Mouse (Mus musculus) stomach, embryonic 14.5 days (tissue): ENCODE data around the gene Klhl26. TPM values are rescaled to one million over a fixed set of nuclear protein-coding genes. Genes with fewer than 3 reads are reported as not detected.

ENCODE experiments used
- ATAC-seq: fragments of 200-750 bp; cut with Nextera tagmentation; 2 replicates; pipeline ENCODE4 v1.8.0; 2017; ENCODE audit warnings: low read depth, moderate TSS enrichment; ENCODE audit not compliant: insufficient number of reproducible peaks, insufficient read depth, low FRiP score
- H3K27ac ChIP-seq: fragments of 300-500 bp; sonication (generic); 2 replicates; pipeline ENCODE4 v1.5.1; 2014; ENCODE audit warnings: mild to moderate bottlenecking, low read length, moderate library complexity, mixed read lengths
- H3K27me3 ChIP-seq: fragments of 300-500 bp; sonication (generic); 2 replicates; pipeline ENCODE4 v1.6.1; 2014; ENCODE audit warnings: low read length, control low read depth, mixed read lengths; ENCODE audit not compliant: control insufficient read depth, insufficient read depth
- H3K36me3 ChIP-seq: fragments of 300-500 bp; sonication (generic); 2 replicates; pipeline ENCODE4 v1.6.1; 2014; ENCODE audit warnings: mild to moderate bottlenecking, control low read depth, low read length, moderate library complexity, mixed read lengths; ENCODE audit not compliant: control insufficient read depth, insufficient read depth
- H3K4me1 ChIP-seq: fragments of 300-500 bp; sonication (generic); 2 replicates; pipeline ENCODE4 v1.6.1; 2014; ENCODE audit warnings: low read length, control low read depth, mixed read lengths; ENCODE audit not compliant: control insufficient read depth, insufficient read depth
- H3K4me2 ChIP-seq: fragments of 300-500 bp; sonication (generic); replicated peaks from 2 replicates; pipeline ENCODE4 v1.6.1; 2014; ENCODE audit warnings: low read depth, low read length, control low read depth
- H3K4me3 ChIP-seq: fragments of 300-500 bp; sonication (generic); 2 replicates; pipeline ENCODE4 v1.5.1; 2014; ENCODE audit warnings: low read depth, low read length, control low read depth
- H3K9ac ChIP-seq: fragments of 300-500 bp; sonication (generic); replicated peaks from 2 replicates; pipeline ENCODE4 v1.6.1; 2014; ENCODE audit warnings: low read depth, mild to moderate bottlenecking, control low read depth, low read length, moderate library complexity, mixed read lengths
- H3K9me3 ChIP-seq: fragments of 300-500 bp; sonication (generic); 2 replicates; pipeline ENCODE4 v1.6.1; 2016; ENCODE audit warnings: low read depth, low read length, control low read depth; ENCODE audit not compliant: control insufficient read depth
- WGBS: fragments of 180-500 bp; shearing (Covaris S2); extraction: QIAGEN DNeasy Blood & Tissue Kit; methylation state at CpG from one replicate; pipeline ENCODE4 v1.1.7; 2014; 5-methylcytosine and 5-hydroxymethylcytosine counted together
- polyA plus RNA-seq: library from polyadenylated mRNA; unstranded; fragments of >200 nt; fragmentation: Nextera tagmentation; extraction: Ambion mirVana; gene quantifications from 2 replicates; pipeline ENCODE4 v1.2.1, GENCODE M21; 2014

Klhl26 gene
- polyA plus RNA-seq, 1 experiment from 2014 or later = 22.1 TPM

DNA sequence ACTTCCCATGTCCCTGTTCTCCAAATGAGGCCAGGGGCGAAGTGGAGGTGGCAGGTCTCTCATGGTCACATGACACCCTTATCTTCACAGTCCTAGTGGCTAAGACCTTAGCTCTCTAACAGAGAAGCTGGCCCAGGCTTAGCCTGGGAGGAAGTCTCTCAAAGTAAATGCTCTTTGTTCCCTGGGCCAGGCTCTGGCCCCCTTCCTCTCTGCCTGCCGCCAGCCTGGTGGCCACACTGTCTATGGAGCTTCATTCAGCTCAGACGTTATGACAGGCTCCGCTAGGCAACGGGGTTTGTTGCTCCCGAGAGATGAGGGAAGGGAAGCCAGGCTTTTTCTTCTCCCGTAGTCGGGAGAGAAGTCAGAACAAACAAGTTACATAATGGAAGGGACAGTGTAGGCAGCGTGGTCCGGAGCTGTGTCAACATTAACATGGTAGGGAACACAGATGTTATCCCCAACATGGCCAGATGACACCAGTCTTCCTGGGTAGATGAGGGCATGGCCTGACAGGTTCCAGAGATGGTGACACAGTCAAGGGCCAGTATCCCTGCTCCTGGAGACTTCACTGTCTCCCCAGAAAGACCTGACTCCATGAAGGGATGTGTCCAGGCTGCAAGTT, 7.4 kb downstream of the Klhl26 start:
- H3K9ac ChIP-seq = no peak overlapping the region
- no peaks in the 10 kb centered on the region; the same call in 1 of the 2 replicates for H3K36me3 ChIP-seq
- no peaks in the 10 kb centered on the region for H3K4me1 ChIP-seq
- H3K27ac ChIP-seq = no peak overlapping the region
- no peak overlapping the region for H3K4me3 ChIP-seq
- no peaks in the 10 kb centered on the region for H3K9me3 ChIP-seq
- no peak overlapping the region for H3K4me2 ChIP-seq
- H3K27me3 ChIP-seq = no peaks in the 10 kb centered on the region
- no peak for ATAC-seq
- WGBS = 55% methylated on average over 10 of the region's 10 CpGs

DNA sequence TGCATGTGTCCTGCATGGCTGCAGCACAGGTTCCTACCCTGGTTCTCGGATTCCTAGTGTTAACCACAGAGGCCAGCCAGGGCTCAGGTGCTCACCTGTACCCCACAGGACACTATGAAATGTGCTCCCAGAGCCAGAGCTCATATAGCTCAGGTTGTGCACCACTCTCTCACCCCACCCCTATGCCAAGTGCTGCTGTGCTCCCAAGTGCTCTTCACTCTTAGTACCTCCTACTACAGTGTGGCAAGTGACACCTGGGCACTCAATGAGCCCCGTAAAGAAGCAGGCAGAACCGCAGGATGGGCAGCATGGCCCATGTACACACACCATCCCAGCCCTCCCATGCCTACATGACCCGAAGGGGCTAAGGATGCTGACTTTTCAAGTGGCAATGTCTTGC, 8.0 kb downstream of the Klhl26 start:
- no peak for ATAC-seq
- 88% methylated on average over 4 of the region's 4 CpGs for WGBS
- no peak overlapping the region for H3K4me2 ChIP-seq
- H3K9ac ChIP-seq = no peak overlapping the region
- no peaks in the 10 kb centered on the region; the same call in 1 of the 2 replicates for H3K36me3 ChIP-seq
- no peaks in the 10 kb centered on the region for H3K27me3 ChIP-seq
- H3K27ac ChIP-seq = no peak overlapping the region
- no peak overlapping the region for H3K4me3 ChIP-seq
- no peaks in the 10 kb centered on the region for H3K4me1 ChIP-seq
- no peaks in the 10 kb centered on the region for H3K9me3 ChIP-seq

DNA sequence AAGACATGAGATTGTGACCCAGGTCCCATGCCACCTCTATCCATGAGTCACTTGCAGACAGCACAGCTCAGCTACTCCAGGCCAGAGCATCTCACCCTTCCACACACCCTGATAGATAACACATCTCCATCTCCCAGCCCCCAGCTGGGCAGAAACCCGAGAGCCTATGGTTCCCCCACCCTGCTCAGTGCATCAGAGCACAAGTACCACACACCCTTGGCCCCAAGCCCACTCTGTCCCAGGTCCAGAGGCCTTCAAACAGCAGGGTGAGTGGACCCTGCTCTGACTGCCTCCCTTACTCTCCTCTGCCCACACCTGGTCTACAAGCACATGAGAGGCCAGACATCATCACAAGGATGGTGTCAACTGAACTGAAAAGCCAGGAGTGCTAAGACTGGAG, 8.9 kb downstream of the Klhl26 start:
- H3K4me2 ChIP-seq = no peak overlapping the region
- no peaks in the 10 kb centered on the region for H3K4me1 ChIP-seq
- no peak for ATAC-seq
- H3K36me3 ChIP-seq = no peaks in the 10 kb centered on the region; the same call in 1 of the 2 replicates
- no peaks in the 10 kb centered on the region for H3K27me3 ChIP-seq
- H3K4me3 ChIP-seq = no peak overlapping the region
- 47% methylated on average over 1 of the region's 1 CpGs for WGBS
- no peak overlapping the region for H3K27ac ChIP-seq
- no peaks in the 10 kb centered on the region for H3K9me3 ChIP-seq
- no peak overlapping the region for H3K9ac ChIP-seq

DNA sequence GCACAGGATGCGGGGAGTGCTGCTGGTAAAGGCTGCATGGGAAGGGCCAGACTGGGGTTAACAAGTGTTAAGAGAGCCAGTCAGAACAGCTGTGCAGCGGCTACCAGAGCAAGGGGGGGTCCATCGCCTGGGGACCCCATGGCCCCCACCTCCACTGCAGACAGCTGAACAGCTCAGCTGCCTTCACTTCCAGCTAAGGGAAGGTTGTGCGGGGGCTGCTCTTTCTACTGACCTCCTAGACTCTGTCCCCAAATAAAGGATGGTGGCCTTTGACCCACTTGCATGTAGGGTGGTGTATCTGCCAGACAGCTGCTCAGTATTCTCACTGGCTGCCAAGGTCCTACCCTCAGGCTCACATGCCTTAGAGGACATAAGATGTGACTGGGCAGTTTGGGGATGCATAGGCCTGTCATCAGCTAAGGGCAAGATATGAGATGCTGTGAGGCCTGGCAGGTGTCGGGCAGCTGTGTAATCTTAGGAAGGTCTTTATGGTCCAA, 9.5 kb downstream of the Klhl26 start:
- H3K36me3 ChIP-seq = no peaks in the 10 kb centered on the region; the same call in 1 of the 2 replicates
- no peaks in the 10 kb centered on the region for H3K27me3 ChIP-seq
- H3K4me2 ChIP-seq = no peak overlapping the region
- H3K9me3 ChIP-seq = no peaks in the 10 kb centered on the region
- H3K4me1 ChIP-seq = no peaks in the 10 kb centered on the region
- no peak for ATAC-seq
- no peak overlapping the region for H3K27ac ChIP-seq
- no peak overlapping the region for H3K4me3 ChIP-seq
- 63% methylated on average over 5 of the region's 5 CpGs for WGBS
- no peak overlapping the region for H3K9ac ChIP-seq

DNA sequence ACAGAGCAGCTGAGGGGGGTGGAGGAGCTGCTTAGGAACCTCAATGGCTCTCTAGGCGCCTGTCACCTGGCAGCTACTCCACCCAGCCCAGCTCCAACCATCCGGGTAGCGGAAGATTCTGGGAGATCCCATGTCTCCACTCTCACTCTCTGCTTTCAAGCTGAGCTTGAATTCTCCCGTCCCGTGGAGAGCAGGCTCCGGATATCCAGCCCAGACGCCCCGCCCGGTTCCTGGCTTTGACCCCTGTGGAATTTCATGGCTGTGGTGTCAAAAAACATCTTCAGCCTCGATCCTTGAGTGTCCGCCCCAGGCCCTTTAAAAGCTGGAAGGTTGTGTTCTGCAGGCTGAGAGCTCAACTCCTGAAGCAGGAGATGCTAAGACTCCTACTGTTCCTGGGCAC, 10.0 kb downstream of the Klhl26 start:
- no peak overlapping the region for H3K9ac ChIP-seq
- no peaks in the 10 kb centered on the region for H3K27me3 ChIP-seq
- ATAC-seq = no peak
- no peaks in the 10 kb centered on the region for H3K9me3 ChIP-seq
- no peaks in the 10 kb centered on the region; the same call in 1 of the 2 replicates for H3K36me3 ChIP-seq
- H3K4me1 ChIP-seq = no peaks in the 10 kb centered on the region
- no peak overlapping the region for H3K4me2 ChIP-seq
- no peak overlapping the region for H3K27ac ChIP-seq
- H3K4me3 ChIP-seq = no peak overlapping the region
- 57% methylated on average over 11 of the region's 11 CpGs for WGBS

DNA sequence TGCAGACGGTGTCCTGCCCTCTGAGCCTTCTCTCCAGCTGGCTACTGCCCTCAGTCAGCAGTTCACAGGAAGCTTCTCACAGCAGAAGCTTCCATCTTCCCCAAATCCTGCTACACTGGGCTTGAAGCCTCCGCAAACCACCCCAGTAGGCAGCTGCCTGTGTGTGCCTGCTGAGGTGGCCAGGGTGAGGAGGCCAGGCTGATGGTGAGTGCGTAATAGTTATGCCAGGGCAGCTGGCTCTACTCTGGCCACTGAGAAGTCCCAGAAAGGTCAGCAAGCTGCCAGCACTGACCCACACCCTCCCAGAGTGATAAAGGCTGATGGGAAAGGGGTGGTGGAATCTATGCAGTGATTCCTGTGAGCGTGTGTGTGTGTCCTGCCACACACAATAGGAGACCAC, 10.5 kb downstream of the Klhl26 start:
- Histone ChIP-seq H3K9me3 (no peaks in the 10 kb centered on the region), H3K27me3 (no peaks in the 10 kb centered on the region), H3K4me2 (no peak overlapping the region), H3K27ac (no peak overlapping the region), H3K36me3 (no peaks in the 10 kb centered on the region; the same call in 1 of the 2 replicates), H3K4me3 (no peak overlapping the region), H3K4me1 (no peaks in the 10 kb centered on the region), H3K9ac (no peak overlapping the region)
- no peak for ATAC-seq
- 91% methylated on average over 4 of the region's 4 CpGs for WGBS

DNA sequence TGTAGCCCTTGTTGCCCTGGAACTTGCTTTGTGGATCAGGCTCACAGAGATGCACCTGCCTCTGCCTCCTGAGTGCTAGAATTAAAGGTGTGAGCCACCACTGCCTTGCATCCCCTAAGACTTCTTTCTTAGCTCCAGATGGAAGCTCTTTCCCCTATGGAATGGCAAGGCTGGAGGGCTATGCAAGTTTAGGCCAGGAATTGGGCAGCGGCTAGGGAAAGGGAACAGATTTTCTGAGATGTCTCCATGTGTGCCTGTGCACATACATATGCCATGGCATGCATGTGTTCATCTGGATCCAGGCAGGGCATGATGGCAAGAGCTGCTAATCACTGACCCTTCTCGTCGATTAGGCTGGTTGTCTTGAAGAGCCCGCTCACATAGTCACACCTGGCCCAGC, 11.1 kb downstream of the Klhl26 start:
- ATAC-seq = no peak
- no peak overlapping the region for H3K4me3 ChIP-seq
- no peak overlapping the region for H3K27ac ChIP-seq
- no peaks in the 10 kb centered on the region for H3K9me3 ChIP-seq
- H3K27me3 ChIP-seq = no peaks in the 10 kb centered on the region
- no peak overlapping the region for H3K4me2 ChIP-seq
- no peaks in the 10 kb centered on the region for H3K4me1 ChIP-seq
- no peaks in the 10 kb centered on the region; the same call in 1 of the 2 replicates for H3K36me3 ChIP-seq
- WGBS = 97% methylated on average over 4 of the region's 4 CpGs
- H3K9ac ChIP-seq = no peak overlapping the region

DNA sequence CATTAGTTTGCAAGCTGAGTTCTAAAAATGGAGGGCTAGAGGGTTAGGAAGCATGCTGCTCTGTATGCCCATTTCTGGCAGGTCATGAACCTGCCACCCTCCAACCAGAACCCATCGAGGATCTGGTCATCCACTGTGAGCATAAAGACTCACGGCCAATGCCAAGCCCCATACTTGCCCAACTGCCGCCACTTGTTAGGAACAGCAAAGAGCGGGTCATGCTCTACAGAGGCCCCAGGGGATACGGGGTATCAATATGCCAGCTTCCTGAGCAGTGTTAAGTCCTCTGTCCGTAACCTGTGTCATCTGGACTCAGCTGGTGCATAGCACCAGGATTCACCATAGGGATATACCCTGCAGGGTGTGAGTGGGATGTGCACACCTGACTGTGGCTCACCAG, 12.6 kb downstream of the Klhl26 start:
- WGBS = 92% methylated on average over 6 of the region's 6 CpGs
- H3K4me1 ChIP-seq = no peaks in the 10 kb centered on the region
- ATAC-seq = no peak

DNA sequence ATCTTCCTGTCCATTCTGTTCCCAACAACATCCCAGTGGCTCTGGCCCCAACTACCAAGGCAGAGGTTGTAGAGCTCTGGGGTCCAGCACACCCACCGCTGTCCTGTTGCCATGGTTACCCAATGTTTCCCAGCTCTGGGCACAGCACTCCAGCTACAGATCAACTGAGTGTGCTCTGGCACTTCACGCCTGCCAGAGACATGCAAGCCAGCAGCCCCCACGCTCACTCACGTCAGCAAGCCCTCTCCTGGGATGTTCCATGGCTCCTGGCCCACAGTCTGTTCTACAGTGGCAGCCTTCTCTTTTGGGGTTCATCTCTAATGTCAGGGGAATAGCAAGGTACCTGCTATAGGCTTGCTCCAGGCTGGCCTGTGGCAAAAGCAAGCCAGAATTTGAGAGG, 13.5 kb downstream of the Klhl26 start:
- ATAC-seq = no peak
- Histone ChIP-seq H3K9ac (no peak overlapping the region), H3K4me3 (no peak overlapping the region), H3K36me3 (no peaks in the 10 kb centered on the region), H3K27ac (no peak overlapping the region), H3K9me3 (no peaks in the 10 kb centered on the region), H3K27me3 (no peaks in the 10 kb centered on the region), H3K4me1 (no peaks in the 10 kb centered on the region), H3K4me2 (no peak overlapping the region)
- WGBS = 90% methylated on average over 4 of the region's 4 CpGs

More for the DNA sequence above, 12.6 kb downstream of the Klhl26 start:
- Histone ChIP-seq H3K36me3 (no peaks in the 10 kb centered on the region), H3K27me3 (no peaks in the 10 kb centered on the region), H3K4me3 (no peak overlapping the region), H3K9ac (no peak overlapping the region), H3K27ac (no peak overlapping the region), H3K4me2 (no peak overlapping the region), H3K9me3 (no peaks in the 10 kb centered on the region)
